Mouse (Mus musculus) stomach, postnatal 0 days (tissue): Measurements from ENCODE around the gene Fbxw2. TPM values are rescaled to one million over a fixed set of nuclear protein-coding genes. Genes with fewer than 3 reads are reported as not detected.
"Not testable (repeated sequence)": the region's sequence is repeated elsewhere in the genome, so short reads cannot be mapped to it uniquely, and the experiment has no call there.

Source experiments
- ATAC-seq: fragments of 200-750 bp; cut with Nextera tagmentation; 2 replicates; pipeline ENCODE4 v1.8.0; 2017; ENCODE audit not compliant: low FRiP score, low TSS enrichment
- DNase-seq: peaks from one replicate; pipeline ENCODE4 v3.0.0-alpha.2; 2016; ENCODE audit warnings: low spot score
- H3K27ac ChIP-seq: fragments of 300-500 bp; sonication (generic); replicated peaks from 2 replicates; pipeline ENCODE4 v1.5.1; 2014; ENCODE audit warnings: mild to moderate bottlenecking, control low read depth
- H3K27me3 ChIP-seq: fragments of 300-500 bp; sonication (generic); 2 replicates; pipeline ENCODE4 v1.6.1; 2014; ENCODE audit warnings: low read length; ENCODE audit not compliant: control insufficient read depth, insufficient read depth
- H3K36me3 ChIP-seq: fragments of 300-500 bp; sonication (generic); 2 replicates; pipeline ENCODE4 v1.6.1; 2014; ENCODE audit warnings: low read length, mixed read lengths; ENCODE audit not compliant: control insufficient read depth, insufficient read depth
- H3K4me1 ChIP-seq: fragments of 300-500 bp; sonication (generic); replicated peaks from 2 replicates; pipeline ENCODE4 v1.6.1; 2014; ENCODE audit warnings: antibody characterized with exemption; ENCODE audit not compliant: control insufficient read depth, insufficient read depth
- H3K4me2 ChIP-seq: fragments of 300-500 bp; sonication (generic); replicated peaks from 2 replicates; pipeline ENCODE4 v1.6.1; 2014; ENCODE audit warnings: low read depth, mild to moderate bottlenecking, control low read depth, moderate library complexity
- H3K4me3 ChIP-seq: fragments of 300-500 bp; sonication (generic); 2 replicates; pipeline ENCODE4 v1.5.1; 2014; ENCODE audit warnings: low read depth, low read length, control low read depth
- H3K9ac ChIP-seq: fragments of 300-500 bp; sonication (generic); 2 replicates; pipeline ENCODE4 v1.6.1; 2014; ENCODE audit warnings: mild to moderate bottlenecking, low read length, control low read depth, mixed read lengths
- H3K9me3 ChIP-seq: fragments of 300-500 bp; sonication (generic); 2 replicates; pipeline ENCODE4 v1.6.1; 2016; ENCODE audit warnings: low read length; ENCODE audit not compliant: control insufficient read depth
- CTCF ChIP-seq: IDR thresholded peaks from 2 replicates; pipeline ENCODE4 v1.5.1; 2016; ENCODE audit warnings: antibody characterized with exemption, low read depth, mild to moderate bottlenecking, moderate library complexity
- EP300 ChIP-seq: optimal IDR thresholded peaks from 2 replicates; pipeline ENCODE3; 2016; ENCODE audit warnings: antibody characterized with exemption
- WGBS: fragments of 180-500 bp; shearing (Covaris S2); extraction: QIAGEN DNeasy Blood & Tissue Kit; methylation state at CpG from one replicate; pipeline ENCODE4 v1.1.7; 2014; 5-methylcytosine and 5-hydroxymethylcytosine counted together
- polyA plus RNA-seq: library from polyadenylated mRNA; unstranded; fragments of >200 nt; fragmentation: Nextera tagmentation; extraction: Ambion mirVana; gene quantifications from 2 replicates; pipeline ENCODE4 v1.2.1, GENCODE M21; 2015

Gene Fbxw2
- polyA plus RNA-seq, 1 experiment from 2014 or later: 54.2 TPM

DNA sequence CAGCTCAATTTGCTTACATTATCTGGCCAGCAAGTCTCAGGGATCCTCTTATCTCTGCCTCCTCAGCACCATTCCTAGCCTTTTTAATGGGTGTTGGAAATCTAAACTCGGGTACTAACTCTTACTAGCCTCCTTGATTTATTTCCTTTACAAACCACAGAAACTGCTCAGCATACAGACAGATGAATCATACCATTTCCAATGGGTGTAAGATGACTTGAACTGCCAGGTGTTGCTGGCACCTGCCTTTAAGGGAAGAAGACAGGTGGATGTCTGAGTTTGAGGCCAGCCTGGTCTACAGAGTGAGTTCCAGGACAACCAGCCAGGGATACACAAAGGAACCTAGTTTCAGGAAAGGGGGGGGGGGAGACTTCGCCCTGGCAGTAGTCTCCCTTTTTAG, 18.1 kb downstream of the Fbxw2 start:
- 73% methylated on average over 2 of the region's 2 CpGs for WGBS
- Histone ChIP-seq H3K9me3 (no peaks in the 10 kb centered on the region), H3K4me1 (no peaks in the 10 kb centered on the region), H3K27me3 (no peaks in the 10 kb centered on the region), H3K4me2 (no peak overlapping the region), H3K9ac (no peak overlapping the region), H3K27ac (no peak overlapping the region), H3K36me3 (peaks cover 2% of the 10 kb centered on the region), H3K4me3 (no peak overlapping the region)
- DNase-seq (no peak), ATAC-seq (no peak)
- TF ChIP-seq CTCF (no peak), EP300 (no peak)

DNA sequence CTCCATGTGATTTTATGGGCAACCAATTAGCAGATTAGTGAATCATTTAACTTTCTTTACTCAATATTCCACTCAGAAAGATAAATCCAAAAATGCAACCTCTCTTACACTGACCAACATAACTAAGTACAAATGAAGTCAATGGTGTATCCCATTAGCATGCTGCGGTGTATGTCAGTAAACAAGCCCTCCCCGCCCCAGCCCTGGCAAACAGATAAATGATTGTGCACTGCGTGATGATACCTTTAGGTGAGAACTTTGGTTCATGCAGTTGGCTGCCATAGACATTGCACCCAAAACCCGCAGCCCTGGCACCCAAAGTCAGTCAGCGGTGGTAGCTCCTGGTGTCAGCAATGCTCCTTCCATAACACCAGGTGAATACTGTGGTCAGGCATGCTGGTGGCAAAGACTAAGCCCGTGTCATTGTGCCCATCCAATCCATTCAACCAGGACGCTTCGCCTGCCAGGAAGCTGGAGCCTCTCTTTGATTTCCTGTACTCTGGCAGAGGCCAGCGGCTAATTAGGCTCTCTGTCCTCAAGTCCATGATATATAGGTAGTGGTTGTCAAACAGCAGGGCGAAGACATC, 20.7 kb downstream of the Fbxw2 start:
- Histone ChIP-seq H3K36me3 (no peaks in the 10 kb centered on the region; the same call in 1 of the 2 replicates), H3K27ac (no peak overlapping the region), H3K27me3 (no peaks in the 10 kb centered on the region), H3K4me1 (no peaks in the 10 kb centered on the region), H3K4me2 (no peak overlapping the region), H3K4me3 (no peak overlapping the region), H3K9me3 (no peaks in the 10 kb centered on the region), H3K9ac (no peak overlapping the region)
- 83% methylated on average over 10 of the region's 10 CpGs for WGBS
- no peak for ATAC-seq
- TF ChIP-seq EP300 (no peak), CTCF (no peak)
- DNase-seq: no peak

DNA sequence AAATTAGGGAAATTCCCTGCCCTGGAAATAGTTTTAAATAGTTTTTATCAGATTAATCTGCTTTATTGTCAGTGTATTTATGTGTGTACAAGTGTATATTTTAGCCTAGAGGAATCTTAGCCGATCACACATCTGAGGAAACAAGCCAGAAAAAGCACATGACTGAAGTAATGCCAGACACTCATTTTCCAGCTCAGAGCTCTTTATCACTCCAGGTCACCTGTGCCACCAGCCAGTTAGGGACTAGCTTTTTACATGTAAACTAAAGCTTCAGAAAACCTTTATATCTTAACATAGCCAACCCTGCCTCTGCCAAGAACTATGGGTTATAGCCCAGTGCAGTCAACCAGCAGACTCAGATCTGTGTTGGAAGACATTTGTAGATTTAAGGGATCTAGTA, 21.3 kb downstream of the Fbxw2 start:
- no peak for TF ChIP-seq CTCF
- TF ChIP-seq EP300: no peak
- Histone ChIP-seq H3K4me3 (no peak overlapping the region), H3K27me3 (no peaks in the 10 kb centered on the region), H3K27ac (no peak overlapping the region), H3K4me1 (no peaks in the 10 kb centered on the region), H3K4me2 (no peak overlapping the region), H3K9me3 (no peaks in the 10 kb centered on the region), H3K36me3 (no peaks in the 10 kb centered on the region; the same call in 1 of the 2 replicates), H3K9ac (no peak overlapping the region)
- 45% methylated on average over 1 of the region's 1 CpGs for WGBS
- DNase-seq (no peak), ATAC-seq (no peak)

DNA sequence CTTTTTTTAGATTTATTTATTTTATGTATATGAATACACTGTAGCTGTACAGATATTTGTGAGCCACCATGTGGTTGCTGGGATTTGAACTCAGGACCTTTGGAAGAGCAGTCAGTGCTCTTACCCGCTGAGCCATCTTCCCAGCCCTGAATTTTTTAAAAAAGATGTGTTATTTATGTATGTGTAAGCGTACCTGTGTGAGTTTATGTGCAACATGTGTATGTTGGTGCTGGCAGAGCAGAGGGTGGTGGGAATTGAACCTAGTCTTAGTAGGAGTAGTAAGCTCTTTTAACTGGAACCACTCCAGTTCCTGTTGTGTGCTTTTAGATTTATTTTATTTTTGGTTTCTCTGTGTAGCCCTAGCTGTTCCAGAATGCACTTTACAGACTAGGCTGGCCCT, 21.9 kb downstream of the Fbxw2 start:
- no peaks in the 10 kb centered on the region; the same call in 1 of the 2 replicates for H3K36me3 ChIP-seq

DNA sequence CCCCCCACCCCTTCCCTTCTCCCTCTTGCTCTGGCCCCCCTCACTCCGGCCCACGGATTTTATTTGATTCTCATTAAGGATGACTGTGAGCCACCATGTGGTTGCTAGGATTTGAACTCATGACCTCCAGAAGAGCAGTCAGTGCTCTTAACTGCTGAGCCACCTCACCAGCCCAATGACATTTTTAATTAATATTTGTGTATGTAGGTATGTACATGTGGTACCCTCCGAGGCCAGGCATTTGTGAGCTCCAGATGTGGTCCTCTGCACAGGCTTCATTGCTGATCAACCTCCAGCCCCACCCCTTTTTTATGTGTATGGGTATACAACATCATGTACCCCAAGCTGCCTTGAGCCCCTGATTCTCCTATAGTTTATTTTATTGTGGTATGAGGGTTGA, 22.4 kb downstream of the Fbxw2 start:
- Histone ChIP-seq H3K36me3 (no peaks in the 10 kb centered on the region; the same call in 1 of the 2 replicates), H3K4me1 (no peaks in the 10 kb centered on the region), H3K4me3 (no peak overlapping the region), H3K9ac (no peak overlapping the region), H3K27ac (no peak overlapping the region), H3K4me2 (0 out of 2 replicates have a peak overlapping the region, but pooled peaks have one; percentile 12), H3K27me3 (no peaks in the 10 kb centered on the region), H3K9me3 (no peaks in the 10 kb centered on the region)
- DNase-seq (no peak), ATAC-seq (no peak)
- TF ChIP-seq CTCF (no peak), EP300 (no peak)
- WGBS: 74% methylated on average over 3 of the region's 3 CpGs

More for the DNA sequence above, 21.9 kb downstream of the Fbxw2 start:
- ATAC-seq: no peak
- 99% methylated on average over 2 of the region's 2 CpGs for WGBS
- H3K4me2 ChIP-seq: no peak overlapping the region
- no peak overlapping the region for H3K9ac ChIP-seq
- no peaks in the 10 kb centered on the region for H3K4me1 ChIP-seq
- no peaks in the 10 kb centered on the region for H3K9me3 ChIP-seq
- no peak for DNase-seq
- H3K27me3 ChIP-seq: no peaks in the 10 kb centered on the region
- no peak overlapping the region for H3K4me3 ChIP-seq
- H3K27ac ChIP-seq: no peak overlapping the region
- TF ChIP-seq EP300 (no peak), CTCF (no peak)

DNA sequence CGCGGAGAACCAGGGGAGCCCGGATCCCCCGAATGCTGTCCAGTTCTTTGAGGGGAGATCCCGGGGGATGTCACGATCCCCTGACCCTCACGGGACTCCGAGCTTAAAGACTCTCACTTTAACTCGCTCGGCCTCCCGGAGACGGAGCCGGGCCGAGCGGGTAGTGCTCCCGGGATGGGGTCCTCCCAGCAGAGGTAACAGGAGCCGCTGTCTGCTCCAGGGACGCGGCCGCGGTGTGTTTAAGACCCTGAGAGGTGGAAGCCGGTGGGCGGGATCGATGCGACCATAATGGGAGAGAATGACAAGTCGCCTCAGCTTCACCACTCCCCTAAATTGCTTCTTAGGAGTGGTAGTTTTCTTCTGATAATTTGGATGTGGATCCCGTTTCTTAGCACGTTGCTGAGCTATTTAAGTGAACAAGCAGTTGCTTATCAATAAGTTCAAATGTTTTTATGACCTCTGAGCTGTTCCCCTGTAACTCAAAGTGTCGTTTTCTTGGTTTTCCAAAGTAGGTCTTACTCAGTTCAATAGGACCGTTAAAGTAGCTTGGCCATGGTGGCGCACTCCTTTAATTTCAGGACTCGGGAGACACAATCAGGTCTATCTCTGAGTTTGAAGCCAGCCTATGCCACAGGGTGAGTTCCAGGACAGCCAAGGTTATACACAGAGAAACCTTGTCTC, 23.4 kb downstream of the Fbxw2 start:
- WGBS: 0% methylated on average over 20 of the region's 32 CpGs

More for the DNA sequence above, 23.4 kb downstream of the Fbxw2 start:
- peak; percentile 19 for ATAC-seq
- not testable (repeated sequence) for H3K36me3 ChIP-seq, H3K27me3 ChIP-seq, H3K4me1 ChIP-seq, H3K9me3 ChIP-seq
- DNase-seq: peak; percentile 26
- peak overlapping the region; percentile 55 for H3K4me2 ChIP-seq
- peak overlapping the region; percentile 93 for H3K27ac ChIP-seq
- peak overlapping the region; percentile 84 for H3K9ac ChIP-seq
- peak overlapping the region; percentile 65 for H3K4me3 ChIP-seq
